Mouse (Mus musculus): ENCODE results near the gene Usp25. TPM values are rescaled to one million over a fixed set of nuclear protein-coding genes. Genes with fewer than 3 reads are reported as not detected.

The Usp25 gene
- 3.3 and 3.7 TPM in 2 replicates for polyA plus RNA-seq (2021; fragmentation: Nextera tagmentation)
- long read RNA-seq, experiment 1, partial matches to known transcripts = 4 of 5 reads
- long read RNA-seq, experiment 1, other reads (novel, unspliced or antisense) = 1 of 5 reads
- long read RNA-seq, experiment 2, full-length matches to known transcripts = 13 of 35 reads
- long read RNA-seq, experiment 2, partial matches to known transcripts = 15 of 35 reads
- long read RNA-seq, experiment 2, other reads (novel, unspliced or antisense) = 7 of 35 reads

DNA sequence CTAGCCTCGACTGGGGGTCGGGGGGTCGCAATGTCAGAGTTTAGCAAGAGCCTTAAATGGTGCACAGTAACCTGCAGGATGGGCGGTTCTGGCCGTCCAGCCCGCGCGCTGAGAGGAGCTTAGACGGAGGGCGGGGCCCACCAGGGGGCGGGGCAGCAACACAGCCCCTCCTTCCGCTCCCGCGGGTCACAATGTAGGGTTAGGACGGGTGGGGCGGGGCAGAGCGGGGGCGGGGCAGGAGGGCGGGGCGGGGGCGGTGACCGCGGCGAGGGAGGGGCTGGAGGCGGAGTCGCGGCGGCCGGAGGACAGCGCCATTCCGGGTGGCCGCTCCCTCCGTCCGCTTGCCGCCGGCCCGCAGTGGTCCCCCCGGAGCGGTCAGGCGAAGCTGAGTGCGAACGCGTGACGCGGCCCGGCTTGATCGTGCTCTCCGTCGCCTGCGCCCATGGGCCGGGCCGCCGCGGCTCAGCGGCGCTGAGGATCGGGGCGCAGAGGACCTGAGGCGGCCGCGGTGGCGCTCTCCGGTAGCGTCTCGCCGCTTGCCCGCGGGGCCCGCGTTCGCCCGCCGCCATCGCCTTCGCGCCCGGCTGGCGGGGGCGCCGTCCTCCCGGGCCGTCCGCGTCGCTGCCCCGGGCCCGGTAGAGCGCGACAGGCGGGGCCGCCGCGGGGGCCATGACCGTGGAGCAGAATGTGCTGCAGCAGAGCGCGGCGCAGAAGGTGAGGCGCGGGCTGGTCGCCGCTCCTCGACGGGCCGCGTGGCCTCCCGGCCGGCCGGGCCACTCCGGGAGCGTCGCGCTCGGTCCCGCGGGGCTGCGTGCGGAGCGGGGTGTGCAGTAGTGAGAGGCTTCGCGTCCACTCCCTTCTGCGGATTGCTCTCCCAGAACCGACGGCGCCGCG is at the start of gene Usp25:
Gene Usp25, plus strand, starts transcription at position 280 of the 894 bp plus-strand sequence.

